Mouse (Mus musculus): ENCODE measurements around the gene Zfp637. TPM values are rescaled to one million over a fixed set of nuclear protein-coding genes. Genes with fewer than 3 reads are reported as not detected.
"Not testable (repeated sequence)": the region's sequence is repeated elsewhere in the genome, so short reads cannot be mapped to it uniquely, and the experiment has no call there.

The Zfp637 gene
- polyA plus RNA-seq, 1 experiment from 2014 or later: 39.8 TPM

GRCm38 (mm10) chr6:117828273-117828672 lies 12.7 kb upstream of the Zfp637 start:
- Histone ChIP-seq H3K4me2 (no peak overlapping the region), H3K9me3 (replicated peaks) (no peaks in the 10 kb centered on the region), H3K27ac (no peak overlapping the region), H3K4me1 (replicated peaks) (no peaks in the 10 kb centered on the region), H3K9ac (no peak overlapping the region), H3K36me3 (no peaks in the 10 kb centered on the region), H3K4me3 (replicated peaks) (no peak overlapping the region), H3K27me3 (peaks cover 4% of the 10 kb centered on the region; the same call in 1 of the 2 replicates)
- peak; percentile 26 for DNase-seq
- ATAC-seq (ENCODE audit: low read depth): no peak
- WGBS (ENCODE audit: insufficient replicate concordance): 14% methylated on average over 9 of the region's 9 CpGs

- Histone ChIP-seq H3K4me2 (peak overlapping the region; percentile 91), H3K9me3 (replicated peaks) (no peaks in the 10 kb centered on the region), H3K9ac (peak overlapping the region; percentile 97), H3K27me3 (no peaks in the 10 kb centered on the region), H3K36me3 (peaks cover 32% of the 10 kb centered on the region), H3K4me1 (replicated peaks) (peaks cover 48% of the 10 kb centered on the region), H3K4me3 (replicated peaks) (peak overlapping the region; percentile 94), H3K27ac (peak overlapping the region; percentile 93)
- 3% methylated on average over 12 of the region's 12 CpGs for WGBS (ENCODE audit: insufficient replicate concordance)
- DNase-seq: no peak
- peak; percentile 75 for ATAC-seq (ENCODE audit: low read depth)
Measured at GRCm38 (mm10) chr6:117841511-117841955, 553 bp downstream of the Zfp637 start.

- Histone ChIP-seq H3K4me1 (replicated peaks) (peaks cover 48% of the 10 kb centered on the region), H3K36me3 (peaks cover 43% of the 10 kb centered on the region), H3K27ac (peak overlapping the region; percentile 85), H3K9me3 (replicated peaks) (no peaks in the 10 kb centered on the region), H3K4me2 (peak overlapping the region; percentile 54), H3K27me3 (no peaks in the 10 kb centered on the region), H3K9ac (peak overlapping the region; percentile 52), H3K4me3 (replicated peaks) (no peak overlapping the region)
- no peak for DNase-seq
- peak; percentile 42 for ATAC-seq (ENCODE audit: low read depth)
- WGBS (ENCODE audit: insufficient replicate concordance): 17% methylated on average over 9 of the region's 9 CpGs
Measured at GRCm38 (mm10) chr6:117844597-117844996, 3.6 kb downstream of the Zfp637 start.

DNA sequence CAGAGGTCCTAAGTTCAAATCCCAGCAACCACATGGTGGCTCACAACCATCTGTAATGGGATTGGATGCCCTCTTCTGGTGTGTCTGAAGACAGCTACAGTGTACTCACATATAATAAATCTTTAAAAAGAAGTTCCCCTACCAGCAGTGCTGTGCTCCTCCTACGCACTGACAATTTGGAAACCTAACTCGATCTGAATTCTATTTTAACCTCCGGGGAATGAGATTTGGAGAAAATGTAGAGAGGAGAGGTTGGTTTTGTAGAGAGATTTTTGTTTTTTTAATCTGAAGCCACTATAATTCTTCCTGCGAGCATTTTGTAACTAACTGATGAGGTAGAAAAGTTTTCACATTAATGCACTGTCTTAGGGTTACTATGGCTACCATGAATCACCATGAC lies 5.7 kb downstream of the Zfp637 start:
- not testable (repeated sequence) for H3K4me3 ChIP-seq (replicated peaks); H3K9me3 ChIP-seq (replicated peaks); H3K27me3 ChIP-seq; DNase-seq; H3K9ac ChIP-seq; H3K27ac ChIP-seq; ATAC-seq (ENCODE audit: low read depth); H3K4me2 ChIP-seq
- peaks cover 41% of the 10 kb centered on the region for H3K4me1 ChIP-seq (replicated peaks)
- WGBS (ENCODE audit: insufficient replicate concordance): 83% methylated on average over 4 of the region's 4 CpGs
- peaks cover 43% of the 10 kb centered on the region for H3K36me3 ChIP-seq

DNA sequence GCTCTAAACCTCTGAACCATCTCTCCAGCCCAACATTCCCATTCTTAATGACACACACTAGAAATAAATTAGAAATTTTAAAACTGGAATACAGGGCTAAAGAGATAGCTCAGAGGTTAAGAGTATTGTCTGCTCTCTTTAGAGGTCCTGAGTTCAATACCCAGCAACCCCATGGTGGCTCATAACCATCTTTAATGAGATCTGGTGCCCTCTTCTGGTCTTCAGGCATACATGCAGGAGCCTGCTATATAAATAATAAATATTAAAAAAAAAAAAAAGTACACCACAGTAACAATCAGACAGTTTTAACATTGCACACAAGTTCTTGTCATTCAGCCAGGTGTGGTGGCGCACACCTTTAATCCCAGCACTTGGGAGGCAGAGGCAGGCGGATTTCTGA lies 6.8 kb downstream of the Zfp637 start:
- H3K9ac ChIP-seq: no peak overlapping the region
- no peak overlapping the region for H3K4me3 ChIP-seq (replicated peaks)
- no peak overlapping the region for H3K4me2 ChIP-seq
- no peak for DNase-seq
- no peak for ATAC-seq (ENCODE audit: low read depth)
- H3K36me3 ChIP-seq: peaks cover 43% of the 10 kb centered on the region
- peaks cover 30% of the 10 kb centered on the region for H3K4me1 ChIP-seq (replicated peaks)
- no peaks in the 10 kb centered on the region for H3K27me3 ChIP-seq
- H3K9me3 ChIP-seq (replicated peaks): no peaks in the 10 kb centered on the region
- H3K27ac ChIP-seq: no peak overlapping the region
- whole genome bisulfite sequencing (ENCODE audit: insufficient replicate concordance): 85% methylated on average over 2 of the region's 2 CpGs

DNA sequence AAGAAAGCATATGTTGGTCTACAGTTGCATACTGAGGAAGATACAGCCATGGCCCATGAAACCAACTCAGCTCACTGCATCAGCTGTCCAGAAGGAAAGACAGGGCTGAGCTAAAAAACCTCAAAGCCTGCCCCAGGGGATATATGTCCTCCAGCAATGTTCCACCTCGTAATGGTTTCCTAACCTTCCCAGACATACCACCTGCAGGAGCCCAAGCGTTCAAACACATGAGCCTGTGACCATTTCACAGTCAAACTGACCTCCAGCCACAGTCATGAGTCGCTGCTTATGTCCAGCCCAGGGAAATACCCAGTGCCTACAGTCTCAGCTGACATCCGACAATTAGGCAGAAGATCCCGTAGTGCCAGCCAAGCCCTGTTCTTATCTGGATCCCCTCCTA lies 7.6 kb downstream of the Zfp637 start:
- Histone ChIP-seq H3K9me3 (replicated peaks) (no peaks in the 10 kb centered on the region), H3K36me3 (peaks cover 38% of the 10 kb centered on the region), H3K4me3 (replicated peaks) (no peak overlapping the region), H3K27me3 (no peaks in the 10 kb centered on the region), H3K27ac (no peak overlapping the region), H3K9ac (no peak overlapping the region), H3K4me2 (no peak overlapping the region), H3K4me1 (replicated peaks) (peaks cover 22% of the 10 kb centered on the region)
- ATAC-seq (ENCODE audit: low read depth) (no peak), DNase-seq (no peak)
- WGBS (ENCODE audit: insufficient replicate concordance): 75% methylated on average over 5 of the region's 5 CpGs

- 40% methylated on average over 2 of the region's 2 CpGs for WGBS (ENCODE audit: insufficient replicate concordance)
- Histone ChIP-seq H3K27ac (no peak overlapping the region), H3K9me3 (replicated peaks) (no peaks in the 10 kb centered on the region), H3K4me3 (replicated peaks) (no peak overlapping the region), H3K27me3 (no peaks in the 10 kb centered on the region), H3K36me3 (peaks cover 9% of the 10 kb centered on the region), H3K4me1 (replicated peaks) (no peaks in the 10 kb centered on the region), H3K4me2 (no peak overlapping the region), H3K9ac (no peak overlapping the region)
- ATAC-seq (ENCODE audit: low read depth) (no peak), DNase-seq (no peak)
Measured at GRCm38 (mm10) chr6:117851747-117852146, 10.8 kb downstream of the Zfp637 start.

- Histone ChIP-seq H3K36me3 (no peaks in the 10 kb centered on the region), H3K9ac (no peak overlapping the region), H3K4me3 (replicated peaks) (no peak overlapping the region), H3K4me1 (replicated peaks) (peaks cover 8% of the 10 kb centered on the region), H3K27ac (no peak overlapping the region), H3K27me3 (no peaks in the 10 kb centered on the region), H3K9me3 (replicated peaks) (no peaks in the 10 kb centered on the region), H3K4me2 (no peak overlapping the region)
- DNase-seq (no peak), ATAC-seq (ENCODE audit: low read depth) (no peak)
- 77% methylated on average over 1 of the region's 1 CpGs for WGBS (ENCODE audit: insufficient replicate concordance)
Measured at GRCm38 (mm10) chr6:117857990-117858389, 17.0 kb downstream of the Zfp637 start.

DNA sequence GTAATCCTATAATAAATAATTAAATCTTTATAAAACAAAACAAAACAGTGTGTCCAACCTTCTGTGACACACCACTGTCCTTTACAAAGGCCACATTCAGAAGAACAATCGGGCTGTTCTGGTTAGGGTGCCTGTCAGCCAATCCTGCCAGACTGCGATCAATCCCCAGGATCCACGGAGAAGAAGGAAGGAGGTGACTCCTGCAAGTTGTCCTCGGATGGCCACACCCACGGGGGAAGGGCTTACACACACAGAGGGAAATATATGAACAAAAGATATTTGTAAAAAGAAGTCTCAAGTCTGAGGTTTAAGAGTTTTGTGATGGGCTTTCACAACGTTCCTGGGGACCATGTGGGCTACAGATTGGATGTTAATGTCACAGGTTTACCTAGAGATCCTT lies 20.9 kb downstream of the Zfp637 start, which contains the start of gene Zfp239:
Zfp239 (plus strand) TSS at position 253 of the 400 bp plus-strand sequence.
- WGBS (ENCODE audit: insufficient replicate concordance): 52% methylated on average over 6 of the region's 6 CpGs
- Histone ChIP-seq H3K4me2 (peak within 1 kb of the TSS; percentile 94), H3K27me3 (no peaks in the 10 kb centered on the region), H3K9me3 (replicated peaks) (no peaks in the 10 kb centered on the region), H3K27ac (peak within 1 kb of the TSS; percentile 68), H3K4me3 (replicated peaks) (peak within 1 kb of the TSS; percentile 72), H3K36me3 (no peaks in the 10 kb centered on the region), H3K9ac (peak within 1 kb of the TSS; percentile 72), H3K4me1 (replicated peaks) (peaks cover 20% of the 10 kb centered on the region)
- DNase-seq (no peak), ATAC-seq (ENCODE audit: low read depth) (0 out of 2 replicates have a peak, but pooled peaks have one; percentile 32)

GRCm38 (mm10) chr6:117862465-117862864 lies 21.5 kb downstream of the Zfp637 start:
- Histone ChIP-seq H3K9ac (peak overlapping the region; percentile 72), H3K4me3 (replicated peaks) (peak overlapping the region; percentile 72)
- 19% methylated on average over 8 of the region's 8 CpGs for whole genome bisulfite sequencing (ENCODE audit: insufficient replicate concordance)

GRCm38 (mm10) chr6:117862899-117863620 lies 22.1 kb downstream of the Zfp637 start:
- no peaks in the 10 kb centered on the region for H3K27me3 ChIP-seq
- DNase-seq: peak; percentile 60
- WGBS (ENCODE audit: insufficient replicate concordance): 2% methylated on average over 26 of the region's 26 CpGs

More at GRCm38 (mm10) chr6:117862465-117862864, 21.5 kb downstream of the Zfp637 start:
- H3K4me2 ChIP-seq: peak overlapping the region; percentile 94
- H3K36me3 ChIP-seq: no peaks in the 10 kb centered on the region
- peak overlapping the region; percentile 66 for H3K27ac ChIP-seq
- H3K27me3 ChIP-seq: no peaks in the 10 kb centered on the region
- H3K4me1 ChIP-seq (replicated peaks): peaks cover 20% of the 10 kb centered on the region
- peak; percentile 86 for ATAC-seq (ENCODE audit: low read depth)
- no peak for DNase-seq
- H3K9me3 ChIP-seq (replicated peaks): no peaks in the 10 kb centered on the region

DNA sequence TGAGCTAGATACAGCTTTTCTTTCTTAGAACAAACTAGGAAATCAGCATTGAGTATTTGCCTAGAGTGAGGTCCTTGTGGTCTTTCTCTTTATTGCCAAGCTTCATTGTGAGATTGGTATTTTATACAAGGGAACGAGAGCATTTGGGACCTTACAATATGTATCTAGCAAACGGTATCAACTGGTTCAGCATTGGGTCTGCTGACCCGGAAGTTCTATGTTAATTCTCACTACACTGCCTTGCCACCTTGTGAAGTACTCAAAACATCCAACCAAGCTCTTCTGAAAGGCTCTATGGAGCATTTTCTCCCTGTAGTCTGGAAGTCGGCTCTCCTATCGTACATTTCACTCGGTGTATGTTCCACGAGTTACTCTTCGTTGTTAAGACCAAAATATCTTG lies 22.8 kb downstream of the Zfp637 start:
- H3K9ac ChIP-seq: peak overlapping the region; percentile 72

More at GRCm38 (mm10) chr6:117862899-117863620, 22.1 kb downstream of the Zfp637 start:
- peak overlapping the region; percentile 72 for H3K4me3 ChIP-seq (replicated peaks)
- H3K4me1 ChIP-seq (replicated peaks): peaks cover 20% of the 10 kb centered on the region
- H3K9me3 ChIP-seq (replicated peaks): no peaks in the 10 kb centered on the region
- peak overlapping the region; percentile 94 for H3K4me2 ChIP-seq
- peak overlapping the region; percentile 66 for H3K27ac ChIP-seq
- H3K9ac ChIP-seq: peak overlapping the region; percentile 72
- ATAC-seq (ENCODE audit: low read depth): peak; percentile 88
- no peaks in the 10 kb centered on the region for H3K36me3 ChIP-seq

More for the DNA sequence above, 22.8 kb downstream of the Zfp637 start:
- no peaks in the 10 kb centered on the region for H3K27me3 ChIP-seq
- no peaks in the 10 kb centered on the region for H3K9me3 ChIP-seq (replicated peaks)
- WGBS (ENCODE audit: insufficient replicate concordance): 83% methylated on average over 8 of the region's 8 CpGs
- peak overlapping the region; percentile 94 for H3K4me2 ChIP-seq
- ATAC-seq (ENCODE audit: low read depth) (no peak), DNase-seq (no peak)
- peaks cover 20% of the 10 kb centered on the region for H3K4me1 ChIP-seq (replicated peaks)
- no peaks in the 10 kb centered on the region for H3K36me3 ChIP-seq
- peak overlapping the region; percentile 72 for H3K4me3 ChIP-seq (replicated peaks)
- H3K27ac ChIP-seq: no peak overlapping the region

All from liver, embryonic 13.5 days (tissue).